Mouse (Mus musculus) naive thymus-derived CD4-positive, alpha-beta T cell, adult 2 months (primary cell): ENCODE measurements around the gene Zbtb6.
A peak's percentile ranks its signal among the peaks of the same experiment; 100 is the strongest.

Source experiments
- DNase-seq: peaks from one replicate; pipeline ENCODE4 v3.0.0-alpha.2; 2011; ENCODE audit warnings: low read depth

Gene Zbtb6

DNA sequence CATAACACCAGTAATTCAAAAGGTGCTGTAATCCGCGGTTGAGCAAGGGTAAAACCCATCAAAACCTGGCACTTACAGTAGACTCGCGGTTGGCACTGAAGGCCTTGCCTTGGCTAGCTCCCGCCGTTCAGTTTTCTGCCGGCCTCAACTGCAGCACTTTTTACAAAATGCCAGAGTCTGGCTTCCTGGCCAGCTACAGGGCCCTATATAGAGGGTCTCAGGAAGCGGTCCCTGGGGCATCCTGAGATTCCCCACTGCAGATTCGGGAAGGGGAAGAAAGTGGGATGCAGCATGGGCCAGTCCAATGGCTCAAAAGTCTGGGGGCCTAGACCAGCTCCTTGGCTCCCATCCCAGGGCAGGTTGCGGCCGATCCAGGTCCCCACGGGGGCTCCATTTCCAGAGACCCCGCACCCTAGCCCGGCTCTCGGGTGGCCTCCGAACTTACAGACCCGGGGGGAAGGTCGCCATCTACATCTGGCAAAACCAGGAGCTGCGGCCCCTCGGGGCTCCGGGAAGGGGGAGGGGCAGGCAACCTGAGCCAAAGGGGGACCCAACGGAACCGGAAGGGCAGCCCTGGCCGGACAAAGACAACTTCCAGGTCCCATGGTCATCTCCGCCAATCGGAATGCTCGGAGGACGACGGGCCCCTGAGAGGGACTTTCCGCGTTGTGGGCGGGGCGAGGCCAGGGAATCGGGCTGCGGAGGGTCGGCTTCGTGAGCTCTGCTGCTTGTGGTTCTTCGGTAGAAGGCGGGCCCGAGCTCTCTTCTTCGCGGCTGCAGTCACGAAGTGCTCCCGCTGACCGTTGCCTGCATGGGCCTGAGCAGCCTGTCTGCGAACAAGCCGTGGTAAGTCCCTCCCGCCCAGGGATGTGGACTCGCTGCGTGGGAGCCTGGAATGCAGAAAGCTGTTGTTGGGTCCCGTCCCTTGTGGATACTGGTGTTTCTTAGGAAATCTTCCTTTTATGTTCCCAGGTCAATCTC, at the start of gene Zbtb6, which contains the start of the genes Zbtb26 and Rabgap1:
Zbtb6 (minus strand) TSS at position 561 of the 981 bp plus-strand sequence.
Zbtb26 (minus strand) TSS at position 525 of the 981 bp plus-strand sequence.
Rabgap1 (plus strand) TSS at position 669 of the 981 bp plus-strand sequence.
- peak; percentile 89 for DNase-seq

DNA sequence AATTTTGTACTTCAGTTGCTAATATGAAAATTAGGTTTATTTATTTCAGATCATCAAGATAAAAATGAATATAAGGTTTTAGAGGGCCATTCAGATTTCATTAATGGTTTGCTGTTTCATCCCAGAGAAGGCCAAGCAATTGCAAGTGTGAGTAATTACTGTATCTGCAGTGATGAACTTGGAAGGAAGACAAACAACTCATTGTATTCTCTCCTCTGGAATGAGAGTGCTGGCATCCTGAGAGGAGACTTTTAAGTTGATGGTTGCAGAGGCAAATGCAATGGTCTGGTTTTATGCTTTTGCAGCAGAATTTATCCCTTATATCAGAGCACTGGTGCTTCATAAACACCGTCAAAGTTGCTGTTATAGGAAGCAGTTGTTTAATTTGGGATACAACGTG, 46.0 kb upstream of the Zbtb6 start:
- no peak for DNase-seq

DNA sequence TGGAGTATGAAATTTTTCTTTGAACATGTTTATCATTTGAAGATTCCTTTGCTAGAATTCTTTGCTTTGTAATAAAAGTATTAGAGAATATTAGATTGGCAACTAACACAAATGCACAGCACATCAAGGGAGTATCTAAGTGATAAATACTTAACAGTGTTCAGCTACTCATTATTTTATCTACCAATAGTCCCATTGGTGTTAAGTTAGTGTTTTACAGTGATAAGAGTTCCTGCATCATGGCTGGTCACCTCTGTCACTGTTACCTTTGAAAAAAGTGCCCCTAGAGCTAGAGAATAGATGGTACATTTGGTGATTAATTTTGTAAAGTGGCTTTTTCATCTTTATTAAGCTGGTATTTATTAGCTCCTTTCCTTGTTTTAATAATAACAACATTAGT, 43.4 kb upstream of the Zbtb6 start:
- no peak for DNase-seq

DNA sequence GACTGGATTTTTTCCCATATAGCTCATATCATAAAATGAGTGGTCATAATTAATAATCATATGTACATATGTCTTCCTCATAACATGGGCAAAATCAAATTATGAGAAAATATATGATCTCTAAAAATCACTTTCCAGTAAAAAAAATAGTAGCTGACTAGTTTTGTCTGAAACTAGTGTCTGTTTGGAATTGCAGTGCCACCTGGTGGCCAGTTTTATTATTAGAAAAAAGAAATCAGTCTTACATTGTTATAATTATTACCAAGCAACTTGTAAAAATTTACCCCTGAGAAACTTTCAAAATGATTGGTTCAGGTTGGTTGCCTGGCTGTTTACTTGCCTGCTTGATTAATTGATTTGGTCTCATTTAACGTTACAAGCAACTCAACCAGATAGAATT, 42.4 kb upstream of the Zbtb6 start:
- DNase-seq = peak; percentile 77

DNA sequence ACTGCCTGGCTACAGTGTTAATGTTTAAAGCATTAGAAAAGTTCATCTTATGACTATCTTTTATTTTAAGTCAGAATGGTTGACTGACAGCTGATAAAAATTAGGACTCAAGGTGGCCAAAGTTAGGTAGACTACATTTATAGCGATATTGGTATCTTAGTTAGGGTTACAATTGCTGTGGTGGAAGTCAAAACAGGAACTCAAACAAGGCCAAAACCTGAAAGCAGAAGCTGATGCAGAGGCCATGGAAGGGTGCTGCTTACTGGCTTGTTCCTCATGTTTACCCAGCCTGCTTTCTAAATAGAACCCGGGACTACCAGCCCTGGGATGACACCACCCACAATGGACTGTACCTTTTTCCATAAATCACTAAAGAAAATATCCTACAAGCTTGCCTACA, 41.2 kb upstream of the Zbtb6 start:
- no peak for DNase-seq

DNA sequence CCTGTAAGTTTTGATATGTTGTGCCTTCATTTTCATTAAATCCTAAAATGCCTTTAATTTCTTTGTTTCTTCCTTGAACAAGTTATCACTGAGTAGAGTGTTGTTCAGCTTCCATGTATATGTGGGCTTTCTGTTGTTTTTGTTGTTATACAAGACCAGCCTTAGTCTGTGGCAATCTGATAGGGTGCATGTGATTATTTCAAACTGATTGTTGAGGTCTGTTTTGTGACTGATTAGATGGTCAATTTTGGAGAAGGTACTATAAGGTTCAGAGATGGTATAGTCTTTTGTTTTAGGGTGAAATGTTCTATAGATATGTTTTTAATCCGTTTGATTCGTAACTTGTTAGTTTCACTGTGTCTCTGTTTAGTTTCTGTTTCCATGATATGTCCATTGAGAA, 37.1 kb upstream of the Zbtb6 start:
- DNase-seq = no peak

DNA sequence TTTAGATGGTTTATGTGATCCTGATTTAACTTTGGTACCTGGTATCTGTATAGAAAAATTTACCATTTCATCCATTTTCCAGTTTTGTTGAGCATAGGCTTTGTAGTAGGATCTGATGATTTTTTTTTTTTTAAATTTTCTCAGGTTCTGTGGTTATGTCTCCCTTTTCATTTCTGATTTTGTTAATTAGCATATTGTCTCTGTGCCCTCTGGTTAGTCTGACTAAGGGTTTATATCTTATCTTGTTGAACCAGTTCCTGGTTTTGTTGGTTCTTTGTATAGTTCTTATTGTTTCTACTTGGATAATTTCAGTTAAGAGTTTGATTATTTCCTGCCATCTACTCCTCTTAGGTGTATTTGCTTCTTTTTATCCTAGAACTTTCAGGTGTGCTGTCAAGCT, 36.6 kb upstream of the Zbtb6 start:
- DNase-seq = no peak

DNA sequence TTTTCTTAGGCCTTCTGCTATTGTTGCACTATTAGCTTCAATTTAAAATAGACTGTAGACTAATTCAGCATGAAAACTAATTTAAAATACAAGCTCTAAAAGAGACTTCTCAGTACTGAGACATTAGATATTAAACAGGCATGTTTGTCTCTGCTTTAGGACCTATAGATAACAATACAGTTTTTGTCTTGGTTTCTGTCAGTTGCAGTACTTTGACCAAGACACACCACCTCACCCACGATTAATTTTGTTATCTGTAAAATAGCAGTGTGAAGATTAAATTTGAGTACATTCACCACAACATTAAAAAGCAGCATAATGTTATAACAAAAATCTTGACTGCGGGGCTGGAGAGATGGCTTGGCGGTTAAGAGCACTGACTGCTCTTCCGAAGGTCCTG, 23.3 kb upstream of the Zbtb6 start:
- no peak for DNase-seq

DNA sequence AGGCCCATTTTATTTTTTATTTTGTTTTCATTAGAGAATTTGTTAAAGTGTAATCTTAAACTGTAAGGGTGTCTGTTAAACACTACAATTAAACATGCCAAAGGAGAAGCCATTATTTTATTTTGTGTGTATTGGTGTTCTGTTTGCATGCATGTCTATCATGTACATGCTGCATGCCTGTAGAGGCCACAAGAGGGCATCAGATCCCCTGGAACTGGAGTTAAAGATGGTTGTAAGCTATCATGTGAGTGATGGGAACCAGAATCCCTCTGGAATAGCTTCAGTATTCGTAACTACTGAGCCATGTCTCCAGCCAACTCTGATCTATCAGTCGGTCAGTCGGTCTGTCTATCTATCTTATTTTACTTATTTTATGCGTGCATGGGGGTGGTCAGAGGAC, 17.7 kb upstream of the Zbtb6 start:
- DNase-seq = no peak

DNA sequence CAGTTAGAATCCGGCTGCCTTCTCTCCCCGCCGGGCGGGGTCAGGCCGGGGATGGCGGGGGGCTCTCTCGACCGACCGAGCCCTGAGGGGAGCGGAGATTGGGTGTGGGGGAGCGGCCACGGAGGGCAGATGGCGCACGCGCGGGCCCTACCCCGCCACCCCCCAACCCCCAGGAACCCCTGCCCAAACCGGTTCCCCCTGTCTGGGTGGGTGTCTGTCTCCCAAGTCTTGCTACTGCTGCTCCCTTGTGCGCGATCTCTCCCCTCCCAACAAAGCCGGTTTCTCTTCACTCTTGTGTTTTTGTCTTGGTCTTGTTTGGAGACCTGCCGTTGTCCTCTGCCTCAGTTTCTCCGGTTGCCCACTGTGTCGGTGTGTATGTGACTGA, 9.4 kb upstream of the Zbtb6 start:
- DNase-seq = no peak

DNA sequence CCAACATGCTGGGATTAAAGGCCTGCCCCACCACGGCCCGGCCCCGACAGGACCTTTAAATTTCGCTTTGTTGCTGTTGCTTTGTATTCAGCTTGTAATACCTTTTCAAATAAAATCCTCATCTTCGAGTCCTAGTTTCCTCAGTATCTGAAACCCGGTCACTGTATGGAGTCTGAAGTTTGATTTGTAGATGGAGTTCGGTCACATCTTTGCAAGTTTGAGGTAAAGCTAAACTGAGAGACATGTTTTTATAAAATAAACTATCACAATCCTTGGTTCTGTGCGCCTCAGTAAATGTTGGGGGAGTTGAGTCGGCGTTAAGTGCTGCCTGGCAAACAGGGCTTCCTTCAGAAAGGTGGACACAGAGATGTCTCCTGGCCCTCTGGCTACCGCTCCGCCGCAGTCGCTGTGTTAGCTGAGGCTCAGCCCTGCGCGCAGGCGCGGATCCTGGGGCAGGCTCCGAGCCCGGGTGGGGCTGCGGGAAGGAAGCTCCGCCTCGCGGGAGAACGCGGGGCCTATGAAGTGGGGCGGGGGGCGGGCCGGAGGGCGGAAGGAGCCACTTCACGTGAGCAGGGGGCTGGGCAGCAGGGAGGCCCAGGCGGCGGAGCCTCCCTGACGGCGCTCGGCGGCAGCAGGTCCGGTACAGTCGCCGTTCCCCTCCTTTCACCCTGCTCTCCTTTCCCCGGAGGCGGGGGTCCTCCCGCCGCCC, 8.8 kb upstream of the Zbtb6 start:
- peak; percentile 97 for DNase-seq

DNA sequence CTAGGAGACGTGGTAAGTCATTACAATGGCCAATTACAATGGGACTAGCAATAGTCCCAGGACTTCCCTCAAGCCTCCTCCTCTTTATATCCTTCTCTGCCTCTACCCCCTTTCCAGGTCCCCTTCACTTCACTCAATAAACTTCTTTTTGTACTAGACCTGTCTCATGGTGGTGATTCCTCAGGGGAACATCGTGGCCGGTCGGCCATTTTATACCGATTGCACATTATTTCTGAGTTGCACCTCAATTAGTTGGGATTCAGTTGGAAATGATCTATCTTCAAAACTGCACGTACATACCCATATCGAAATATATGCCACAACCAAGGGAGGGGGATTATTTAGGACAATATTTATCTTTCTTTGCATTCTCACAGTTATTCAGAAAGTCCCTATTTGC, 11.4 kb downstream of the Zbtb6 start:
- DNase-seq = no peak

DNA sequence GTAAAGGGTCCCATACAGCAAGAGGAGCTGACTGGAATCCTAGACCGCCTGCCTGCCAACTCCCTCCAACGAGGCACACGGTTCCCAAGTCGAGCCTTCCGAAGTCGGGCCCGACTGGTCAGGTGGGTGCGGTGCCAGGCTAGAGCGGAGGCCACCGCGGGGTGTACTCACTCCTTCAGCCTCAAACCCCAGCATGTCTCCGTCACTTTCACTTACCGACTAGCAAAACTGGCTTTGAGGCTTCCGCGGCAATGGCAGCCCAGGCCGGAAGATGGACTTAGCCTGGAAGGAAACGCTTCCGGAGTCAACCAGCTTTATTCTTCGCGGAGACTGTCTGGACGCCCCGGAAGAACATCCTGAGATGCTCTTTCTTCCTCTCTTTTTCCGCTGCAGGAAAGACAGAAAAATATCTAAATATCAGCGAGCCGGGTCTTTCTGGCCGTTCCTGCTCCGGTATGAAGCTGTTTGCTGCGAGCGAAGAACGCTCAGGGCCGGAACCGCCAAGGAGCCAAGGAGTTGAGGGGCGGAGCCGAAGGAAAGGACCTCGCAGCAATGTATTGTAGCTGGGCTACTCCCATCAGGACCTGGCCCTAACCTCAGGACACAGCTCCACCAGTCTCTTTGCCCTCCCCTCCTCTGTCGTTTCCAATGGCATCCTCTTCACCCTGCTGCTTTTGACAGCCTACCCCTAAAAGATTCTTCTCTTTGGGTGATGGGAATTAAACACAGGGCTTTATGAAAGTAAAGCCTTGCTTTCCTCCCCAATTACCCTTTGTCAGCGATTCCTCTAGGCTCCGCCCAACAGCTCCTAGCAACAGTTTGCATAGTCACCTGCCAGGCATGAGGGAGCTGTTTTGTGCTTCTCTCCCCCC, 12.1 kb downstream of the Zbtb6 start:
- DNase-seq = peak; percentile 92

DNA sequence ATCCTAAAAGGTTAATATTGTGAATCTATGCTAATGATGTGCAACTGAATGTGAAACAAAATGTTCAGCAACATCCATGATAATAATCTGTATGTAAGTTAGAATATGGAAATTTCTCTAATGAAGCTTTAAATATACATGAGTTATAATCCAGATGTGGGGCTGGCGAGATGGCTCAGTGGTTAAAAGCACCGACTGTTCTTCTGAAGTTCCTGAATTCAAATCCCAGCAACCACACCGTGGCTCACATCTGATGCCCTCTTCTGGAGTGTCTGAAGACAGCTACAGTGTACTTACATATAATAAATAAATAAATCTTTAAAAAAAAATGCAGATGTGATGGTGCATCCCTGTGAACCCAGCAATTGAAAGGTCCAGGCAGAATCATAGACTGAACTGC, 19.3 kb downstream of the Zbtb6 start:
- DNase-seq = peak; percentile 24

DNA sequence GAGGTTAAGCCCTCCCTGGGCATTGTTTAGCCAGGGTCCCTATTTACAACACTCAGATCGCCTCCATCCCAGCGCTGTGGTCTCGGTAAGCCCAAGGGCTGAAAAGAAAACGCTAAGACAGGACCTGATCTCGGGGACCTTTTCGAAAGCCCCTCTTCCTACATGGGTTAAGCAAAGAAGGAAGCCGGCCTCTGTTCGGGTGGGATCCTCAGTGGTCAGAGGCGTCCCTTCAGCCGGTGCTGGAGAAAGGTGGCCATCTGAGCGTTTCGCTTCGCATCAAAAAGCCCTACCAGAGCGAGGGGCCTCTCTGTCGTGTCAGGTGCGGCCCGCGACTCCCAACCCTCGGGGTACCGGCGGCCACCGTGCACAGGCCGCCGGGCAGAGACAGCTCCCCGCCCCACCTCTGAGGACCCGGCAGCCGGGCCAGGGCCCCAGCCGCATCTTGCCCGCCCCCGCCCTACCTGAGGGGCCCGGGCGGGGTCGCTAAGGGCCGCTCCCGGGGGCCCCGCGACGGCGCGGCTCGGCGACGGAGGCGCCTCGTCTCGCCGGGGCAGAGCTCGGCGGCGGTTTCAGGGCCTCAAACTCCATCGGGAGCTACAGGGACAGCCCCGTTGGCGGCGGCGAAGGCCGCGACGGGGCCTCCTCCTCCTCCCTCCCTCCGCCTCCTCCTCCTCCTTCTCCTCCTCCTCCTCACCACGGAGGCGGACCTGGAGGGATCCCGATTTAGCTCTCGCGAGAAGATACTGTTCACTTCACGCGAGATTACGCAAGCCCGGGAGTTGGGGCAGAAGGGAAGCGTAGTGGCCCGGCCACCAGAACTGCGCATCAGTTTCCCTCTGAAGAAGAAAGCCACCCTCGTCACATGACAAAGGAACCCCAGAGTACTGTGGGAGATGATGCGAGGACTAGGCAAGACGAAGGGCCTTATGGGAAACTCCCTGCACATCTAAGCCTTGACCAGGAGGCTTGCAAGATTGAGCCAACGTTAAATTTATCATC, 20.4 kb downstream of the Zbtb6 start, which contains the start of gene Rc3h2:
Rc3h2 (minus strand) TSS at position 598 of the 999 bp plus-strand sequence.
- peak; percentile 97 for DNase-seq

DNA sequence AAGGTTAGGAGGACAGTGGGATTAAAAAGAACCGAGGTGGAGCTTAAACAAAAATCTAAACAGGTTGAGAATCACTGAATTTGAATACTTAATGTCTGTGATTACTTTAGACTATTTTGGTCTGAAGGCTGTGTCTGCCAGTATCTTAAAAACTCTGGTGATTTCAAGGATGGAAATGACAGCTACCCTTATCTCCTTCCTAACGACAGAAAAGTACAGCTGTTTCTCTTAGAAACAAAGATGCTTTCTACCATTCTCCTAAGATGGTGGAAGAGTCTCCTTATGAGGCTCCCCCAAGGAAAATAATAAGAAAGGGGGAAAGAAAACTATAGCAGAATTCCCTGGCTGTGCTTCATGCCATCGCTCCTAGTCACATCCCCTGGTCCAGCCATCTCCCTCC, 21.1 kb downstream of the Zbtb6 start:
- DNase-seq = no peak

DNA sequence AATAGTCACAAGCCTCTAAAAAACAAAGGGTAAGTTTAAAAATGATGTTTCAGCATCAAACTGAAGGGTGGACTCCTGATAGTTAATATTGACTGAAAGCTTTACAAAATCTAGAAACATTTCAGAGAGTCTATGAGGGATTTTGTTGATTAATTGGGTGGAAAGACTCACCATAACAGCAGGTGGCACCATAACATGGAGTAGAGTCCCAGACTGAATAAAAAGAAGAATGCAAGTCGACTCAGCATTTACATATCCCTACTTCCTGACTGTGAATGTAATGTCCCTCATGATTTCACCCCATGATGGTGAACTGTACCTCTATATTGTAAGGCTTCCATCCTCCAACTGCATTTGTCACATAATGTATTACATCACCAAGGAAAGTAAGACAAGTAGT, 47.4 kb downstream of the Zbtb6 start:
- peak; percentile 30 for DNase-seq

DNA sequence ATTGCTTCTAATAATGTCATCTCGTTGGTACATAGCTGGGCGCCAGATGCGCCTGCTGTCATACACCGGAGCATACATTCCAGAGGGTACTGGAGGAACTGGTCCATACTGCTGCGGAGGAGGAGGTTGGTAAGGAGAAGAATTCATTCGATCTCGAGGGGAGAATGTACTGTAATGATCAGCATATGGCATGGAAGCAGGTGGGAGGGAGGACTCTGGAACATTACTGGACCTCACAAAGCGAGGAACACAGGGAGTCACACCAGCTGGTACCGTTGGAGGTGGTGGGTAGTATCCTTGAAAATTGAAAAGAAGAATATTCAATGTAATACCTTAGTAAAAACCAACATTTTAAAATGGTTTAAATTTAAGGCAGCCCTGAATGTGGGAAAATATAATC, 60.0 kb downstream of the Zbtb6 start:
- DNase-seq = no peak

DNA sequence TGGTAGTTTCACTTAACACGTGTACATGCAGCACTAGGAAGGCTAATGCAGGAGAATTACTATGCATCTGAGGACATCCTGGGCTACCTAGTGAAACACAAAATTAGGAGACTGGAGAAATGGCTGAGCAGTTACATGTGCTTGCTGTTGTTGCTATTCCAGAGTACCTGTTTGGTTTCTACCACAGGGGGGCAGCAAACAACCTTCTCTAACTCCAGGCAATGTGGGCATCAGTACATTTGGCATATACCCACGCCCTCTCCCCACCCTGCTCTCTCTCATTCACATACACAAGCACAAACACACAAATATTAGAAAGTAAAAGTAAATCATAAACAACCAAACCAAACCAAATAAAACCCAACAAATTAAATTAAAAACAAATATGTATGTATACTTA, 62.8 kb downstream of the Zbtb6 start:
- DNase-seq = peak; percentile 78

DNA sequence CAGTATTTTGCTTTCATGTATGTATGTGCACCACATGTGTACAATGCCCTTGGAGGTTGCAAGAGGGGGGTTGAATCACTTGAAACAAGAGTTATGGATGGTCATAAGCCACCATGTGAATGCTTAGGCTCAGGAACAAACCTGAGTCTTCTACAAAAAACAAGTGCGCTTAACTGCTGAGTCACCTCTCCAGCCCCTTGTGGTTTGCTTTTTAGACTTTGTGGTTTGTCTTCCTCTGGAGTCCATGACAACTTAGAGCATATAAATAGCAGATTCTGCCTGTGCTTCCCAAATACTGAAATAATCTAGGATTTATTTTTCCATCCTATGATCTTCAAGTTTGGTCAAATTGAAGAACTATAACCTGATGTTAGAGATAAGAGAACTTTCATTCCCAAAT, 67.0 kb downstream of the Zbtb6 start:
- DNase-seq = no peak
